Mouse (Mus musculus) thymus, postnatal 10 days (tissue): ENCODE results near the gene Tgm4.

Source experiments
- DNase-seq, 2 experiments: peaks; one replicate each; pipeline ENCODE4 v3.0.0; 2021; ENCODE audit warnings: low spot score in 2 of 2

The Tgm4 gene

DNA sequence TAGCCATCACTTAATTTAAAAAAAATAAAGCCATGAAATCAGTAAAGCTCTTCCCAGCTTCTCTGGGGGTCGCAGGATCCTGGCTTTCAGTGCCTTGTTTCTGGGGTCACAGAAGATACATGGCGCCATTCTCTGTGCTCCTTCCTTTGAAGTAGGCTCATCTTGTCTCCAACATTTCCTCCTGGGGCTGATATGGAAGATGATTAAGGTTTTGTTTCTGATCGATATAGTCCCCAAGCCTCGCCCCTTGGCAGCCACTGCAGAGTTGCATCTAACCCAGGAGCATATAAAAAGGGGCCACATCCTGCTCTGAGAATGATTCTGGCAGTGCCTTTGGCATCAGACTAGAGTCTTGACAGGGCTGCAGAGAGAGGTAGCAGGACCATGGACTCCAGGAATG lies at the start of gene Tgm4:
Gene Tgm4, plus strand, starts transcription at position 301 of the 400 bp plus-strand sequence.
- DNase-seq = no peak

- no peak for DNase-seq
These were observed 35.9 kb upstream of the Tgm4 start for GRCm38 (mm10) chr9:122998406-122999192.

DNA sequence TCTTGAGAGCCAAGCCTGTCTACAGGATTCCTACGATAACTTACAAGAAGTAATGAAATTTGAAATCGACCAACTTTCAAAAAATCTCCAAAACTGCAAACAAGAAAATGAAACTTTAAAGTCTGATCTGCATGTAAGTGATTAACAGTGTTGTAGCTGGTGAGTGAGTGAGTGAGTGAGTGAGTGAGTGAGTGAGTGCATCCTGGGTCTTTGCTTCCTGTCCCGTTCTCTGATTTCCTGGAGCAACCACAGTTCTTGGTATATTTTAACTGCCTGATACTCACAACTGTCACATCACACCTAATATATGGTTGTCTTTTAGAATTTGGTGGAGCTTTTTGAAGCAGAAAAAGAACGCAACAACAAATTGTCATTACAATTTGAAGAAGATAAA lies 35.3 kb upstream of the Tgm4 start:
- DNase-seq = no peak

DNA sequence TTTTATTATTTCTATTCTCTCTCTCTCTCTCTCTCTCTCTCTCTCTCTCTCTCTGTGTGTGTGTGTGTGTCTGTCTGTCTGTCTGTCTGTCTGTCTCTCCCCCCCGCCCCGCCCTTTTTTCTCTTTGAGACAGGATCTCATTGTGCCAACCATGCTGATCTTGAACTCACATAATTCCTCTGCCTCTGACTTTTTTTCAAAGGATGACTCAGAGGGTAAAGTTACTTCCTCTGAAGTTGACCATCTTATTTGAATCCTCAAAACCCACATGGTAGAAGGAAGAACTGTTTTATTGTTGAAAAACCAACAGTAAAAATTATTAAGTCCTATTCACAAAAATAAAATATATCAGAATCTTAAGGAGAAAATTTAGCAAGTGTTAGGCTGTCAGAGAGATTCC lies 29.8 kb upstream of the Tgm4 start:
- no peak for DNase-seq

DNA sequence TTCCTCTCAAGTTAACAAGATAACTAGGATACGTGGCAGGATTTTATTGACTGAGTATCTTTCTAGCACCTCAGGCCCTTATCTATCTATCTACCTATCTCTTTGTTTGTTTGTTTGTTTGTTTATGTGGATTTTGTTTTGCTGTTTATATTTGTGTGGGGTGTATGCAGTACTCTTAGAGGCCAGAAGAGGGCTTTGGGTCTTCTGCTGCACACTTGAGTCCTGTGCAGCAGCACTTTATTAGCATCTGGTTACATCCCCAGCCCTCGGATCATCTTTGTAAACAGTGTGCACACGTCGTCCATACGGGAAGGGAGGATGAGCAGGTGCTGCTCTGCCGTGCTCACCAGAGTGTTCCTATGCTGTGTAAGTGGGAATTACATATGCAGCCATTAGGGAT lies 28.5 kb upstream of the Tgm4 start:
- no peak for DNase-seq

DNA sequence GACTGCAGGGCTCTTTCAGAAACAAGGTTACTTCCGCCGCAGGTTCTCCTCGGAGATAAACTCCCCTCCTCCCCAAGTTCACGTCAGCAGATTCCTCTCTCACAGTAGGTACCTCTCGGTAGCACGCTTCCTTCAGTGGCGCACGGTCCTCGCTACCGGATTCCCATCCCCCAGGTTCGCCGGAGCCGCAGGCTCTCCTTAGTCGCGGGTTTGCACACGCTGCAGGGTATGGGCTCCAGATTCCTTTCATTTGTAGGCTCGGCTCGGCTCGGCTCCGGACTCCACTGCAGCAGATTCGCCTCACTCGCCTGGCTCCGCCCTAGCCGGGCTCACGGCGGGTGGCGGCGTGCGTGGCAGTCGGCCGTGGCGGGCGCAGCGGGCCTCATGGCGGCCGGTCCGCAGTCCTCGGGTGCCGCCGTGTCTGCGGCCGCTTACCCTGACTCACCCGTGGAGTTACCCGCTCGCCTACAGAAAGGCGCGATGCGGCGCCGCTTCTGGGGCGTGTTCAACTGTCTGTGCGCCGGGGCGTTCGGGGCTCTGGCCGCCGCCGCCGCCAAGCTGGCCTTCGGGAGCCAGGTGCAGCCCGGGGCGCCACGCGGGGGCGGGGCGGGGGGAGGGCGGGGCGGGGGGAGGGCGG lies 13.4 kb upstream of the Tgm4 start, which contains the start of gene Tmem42:
Gene Tmem42, plus strand, starts transcription at position 332 of the 637 bp plus-strand sequence.
- DNase-seq = peak; percentile 78

GRCm38 (mm10) chr9:123021636-123022379 lies 12.7 kb upstream of the Tgm4 start:
- peak in 1 of 2 experiments; percentile 6 for DNase-seq

DNA sequence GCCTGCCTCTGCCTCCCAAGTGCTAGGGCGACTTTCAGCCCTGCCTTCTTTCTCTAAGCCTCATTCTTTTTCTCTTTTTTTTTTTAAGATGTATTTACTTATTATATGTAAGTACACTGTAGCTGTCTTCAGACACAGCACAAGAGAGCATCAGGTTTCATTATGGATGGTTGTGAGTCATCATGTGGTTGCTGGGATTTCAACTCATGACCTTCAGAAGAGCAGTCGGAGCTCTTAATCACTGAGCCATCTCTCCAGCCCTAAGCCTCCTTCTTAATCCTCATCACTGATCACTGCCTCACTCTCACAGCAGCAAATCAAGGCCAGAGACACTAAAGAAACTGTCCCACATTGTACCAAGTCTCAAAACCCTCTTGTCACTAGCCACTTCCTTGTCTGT lies 10.3 kb upstream of the Tgm4 start:
- no peak for DNase-seq

DNA sequence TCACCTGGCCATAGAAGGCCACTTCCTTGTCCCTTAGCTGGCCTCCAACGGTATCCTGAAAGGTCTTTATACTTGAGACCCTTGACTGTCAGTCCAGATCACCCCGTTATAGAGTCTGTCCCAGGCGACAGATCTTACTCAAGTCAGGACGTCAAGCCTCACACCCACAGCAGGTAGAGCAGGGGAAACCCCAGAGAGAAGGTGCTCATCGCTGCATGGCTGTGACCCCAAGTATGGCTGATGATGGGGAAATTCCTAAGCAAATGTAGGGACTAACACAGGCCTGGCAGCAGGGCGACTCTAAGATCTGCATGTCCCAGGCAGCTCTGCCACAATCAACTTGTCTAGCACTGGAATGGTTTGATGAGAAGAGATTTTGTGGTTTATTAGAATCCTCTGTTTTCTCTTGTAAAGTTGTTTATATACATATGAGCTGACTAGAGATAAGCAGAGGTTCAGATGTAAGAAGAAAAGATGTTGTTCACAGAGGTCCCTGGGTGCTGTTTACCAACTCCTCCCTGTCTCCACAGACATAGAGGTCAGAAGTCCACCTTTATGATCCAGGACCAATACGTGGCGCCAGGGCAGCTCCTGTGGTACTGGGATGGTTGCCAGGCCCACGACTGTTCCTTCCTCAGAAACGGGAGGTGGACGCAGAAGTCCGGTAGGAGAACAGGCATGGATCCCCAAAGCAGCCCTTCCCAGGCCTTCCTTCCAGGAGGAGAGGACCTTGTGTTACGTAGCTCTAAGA lies 2.9 kb upstream of the Tgm4 start:
- no peak for DNase-seq

DNA sequence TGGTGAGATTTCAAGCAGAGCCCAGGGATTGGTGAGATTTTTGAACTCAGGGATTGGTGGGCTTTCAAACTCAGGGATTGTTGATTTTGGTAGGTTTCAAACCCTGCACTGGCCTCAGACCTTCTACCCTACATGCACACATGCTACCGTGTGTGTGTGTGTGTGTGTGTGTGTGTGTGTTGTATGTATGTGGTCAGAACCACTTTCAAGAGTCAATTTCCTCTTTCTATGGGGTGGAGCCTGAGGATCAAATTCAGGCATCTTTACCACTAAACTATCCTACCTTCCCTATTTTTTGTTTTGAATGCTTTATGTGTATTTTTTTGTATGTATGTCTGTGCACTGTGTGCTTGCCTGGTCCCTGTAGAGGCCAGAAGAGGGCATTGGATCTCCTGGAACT lies 13.1 kb downstream of the Tgm4 start:
- no peak for DNase-seq

GRCm38 (mm10) chr9:123058724-123059292 lies 24.3 kb downstream of the Tgm4 start:
- peak; percentile 24 to 26 for DNase-seq

DNA sequence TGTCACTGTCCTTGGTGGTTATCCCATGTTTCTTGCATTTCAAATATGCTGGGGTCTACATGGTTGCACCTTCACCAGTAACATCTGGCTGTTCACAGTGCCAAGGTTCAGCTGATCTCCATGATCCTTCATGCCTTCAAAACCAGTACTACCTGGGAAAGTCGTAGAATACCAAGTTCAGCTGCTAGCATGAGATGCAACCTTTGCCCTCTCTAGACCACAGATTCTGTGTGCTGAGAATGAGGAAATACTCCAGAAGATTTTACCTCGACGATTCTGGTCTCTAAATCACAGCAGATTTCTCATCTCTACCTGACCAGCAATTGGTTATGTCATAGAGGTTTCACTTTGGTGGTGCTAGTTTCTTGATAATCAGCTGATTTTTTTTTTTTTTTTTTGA lies 25.6 kb downstream of the Tgm4 start:
- DNase-seq = no peak

DNA sequence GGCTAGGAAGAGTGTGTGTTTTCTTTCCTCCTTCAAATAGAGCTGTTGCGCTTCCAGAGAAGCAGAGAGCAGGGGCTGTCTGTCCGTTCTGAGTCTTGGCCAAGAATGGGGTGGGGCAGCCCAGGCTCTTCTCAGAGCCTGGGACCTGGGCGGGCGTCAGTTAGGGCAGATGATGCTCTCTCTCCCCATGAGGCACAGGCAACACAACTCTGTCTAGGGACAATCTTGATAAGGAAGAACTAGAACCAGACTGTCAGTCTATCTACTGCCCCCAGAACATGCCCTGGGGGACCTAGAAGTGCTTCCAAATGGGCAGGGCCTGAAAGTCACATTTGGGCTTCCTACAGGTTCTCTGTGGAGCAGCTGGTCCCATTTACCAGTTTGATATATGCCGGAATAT lies 44.6 kb downstream of the Tgm4 start:
- DNase-seq = no peak

- no peak for DNase-seq
These were observed 45.8 kb downstream of the Tgm4 start for GRCm38 (mm10) chr9:123080355-123080754.

DNA sequence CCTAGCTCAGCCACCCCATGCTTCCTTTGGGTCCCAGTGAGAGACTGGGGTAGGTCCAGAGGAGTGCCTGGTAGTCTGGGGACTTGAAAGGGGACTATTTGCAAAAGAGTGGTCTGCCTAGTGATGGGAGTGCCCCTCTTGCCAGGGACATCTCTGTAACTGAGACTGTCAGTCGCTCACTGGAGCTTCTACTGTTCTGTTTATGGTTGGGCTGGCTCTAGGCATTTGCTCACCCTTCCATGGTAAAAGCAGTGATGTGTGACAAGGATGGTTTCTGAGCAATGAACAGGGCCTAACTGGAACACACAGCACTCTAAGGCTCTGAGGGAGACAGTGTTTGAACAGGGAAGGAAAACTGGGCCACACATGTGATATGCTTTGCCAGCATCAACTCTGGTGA lies 46.3 kb downstream of the Tgm4 start:
- DNase-seq = no peak

DNA sequence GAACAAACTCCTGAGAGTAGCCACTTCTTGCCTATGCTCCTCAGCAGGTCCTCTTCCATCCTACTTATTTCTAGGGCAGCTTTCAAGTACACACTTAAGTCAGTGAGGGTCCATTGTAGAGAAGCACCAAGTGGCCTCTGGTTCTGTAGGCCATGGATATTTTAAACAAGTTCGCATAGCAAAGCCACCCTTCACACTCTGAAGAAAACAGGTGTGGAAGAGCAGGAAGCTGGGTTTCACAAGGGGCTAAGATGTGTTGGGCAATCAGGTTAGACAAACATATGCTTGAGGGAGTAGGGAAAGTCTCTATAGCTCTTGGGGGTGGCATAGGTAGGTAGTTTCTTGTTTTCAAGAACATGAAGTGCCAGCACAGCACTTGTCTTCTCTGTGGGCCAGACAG lies 50.8 kb downstream of the Tgm4 start:
- no peak for DNase-seq

DNA sequence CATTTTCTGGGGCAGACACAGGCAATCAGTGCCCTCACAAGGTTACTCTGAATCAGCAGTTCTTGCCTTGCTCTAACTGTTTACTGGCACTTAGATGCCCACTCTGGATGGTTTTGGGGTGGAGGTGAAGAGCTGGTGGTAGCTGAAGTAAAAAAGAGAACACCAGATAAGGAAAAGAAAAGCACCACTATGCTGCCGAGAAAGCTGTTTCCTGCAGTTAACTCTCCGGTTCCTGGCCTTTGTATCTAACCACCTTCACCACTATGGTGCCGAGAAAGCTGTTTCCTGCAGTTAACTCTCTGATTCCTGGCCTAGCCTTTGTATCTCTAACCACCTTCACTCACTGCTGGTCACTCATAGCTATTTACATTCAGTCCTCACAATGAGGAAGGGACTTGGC lies 53.0 kb downstream of the Tgm4 start:
- DNase-seq = no peak

- no peak for DNase-seq
These were observed 56.3 kb downstream of the Tgm4 start for GRCm38 (mm10) chr9:123090844-123091243.

DNA sequence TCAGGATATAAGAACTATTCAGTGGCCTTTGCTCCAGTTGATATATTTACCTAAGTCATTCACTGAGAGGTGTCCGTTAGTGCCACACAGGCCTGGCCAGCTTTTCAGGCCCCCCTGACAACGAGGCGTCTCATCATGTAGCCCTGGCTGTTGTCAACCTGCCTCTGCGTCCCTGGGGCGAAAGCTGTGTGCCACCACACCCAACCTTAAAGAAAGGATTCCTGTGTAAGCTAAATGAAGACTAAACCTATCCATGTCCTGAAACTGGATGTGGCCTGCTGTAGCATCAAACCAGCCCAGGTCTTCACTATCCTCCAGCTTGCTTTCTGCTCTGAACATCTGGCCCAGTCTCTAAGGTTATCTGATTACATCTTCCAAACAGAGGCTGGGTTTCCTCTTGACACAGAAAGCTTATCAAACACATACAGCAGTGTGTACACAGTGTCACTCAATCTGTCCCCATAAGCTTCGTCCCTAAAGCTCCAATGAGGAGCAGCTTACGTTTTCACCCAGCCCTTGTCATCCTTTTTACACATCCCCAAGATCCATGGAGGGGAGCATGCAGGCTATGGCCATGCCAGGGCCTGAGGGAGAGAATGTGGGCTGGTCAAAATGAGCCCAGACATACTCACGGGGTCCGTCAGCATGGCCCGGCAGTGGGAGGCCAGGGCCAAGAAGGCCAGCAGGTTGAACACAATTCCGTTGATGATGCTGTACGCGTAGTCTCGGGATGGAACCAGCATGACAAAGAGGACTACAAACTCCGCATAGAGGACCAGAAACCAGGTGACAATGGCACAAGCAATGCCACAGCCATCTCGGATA lies 65.3 kb downstream of the Tgm4 start:
- no peak for DNase-seq

DNA sequence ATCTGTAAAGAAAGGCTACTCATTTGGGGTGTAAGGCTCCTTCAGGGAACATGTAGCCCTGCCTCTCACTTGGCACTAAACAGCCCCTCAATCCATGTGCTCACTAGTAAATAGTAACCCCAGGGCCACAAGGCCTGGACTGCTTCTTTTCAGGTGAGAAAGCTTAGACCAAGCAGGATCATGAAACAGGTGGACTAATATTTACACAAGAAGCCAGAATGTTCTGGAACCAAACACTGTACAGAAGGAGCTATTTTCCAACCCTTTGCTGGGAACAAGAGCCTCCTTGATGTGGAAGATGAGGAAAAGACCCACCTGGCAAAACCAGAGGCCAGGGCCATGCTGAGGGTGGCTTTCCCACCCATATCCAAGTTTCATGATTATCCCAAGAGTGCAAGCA lies 68.9 kb downstream of the Tgm4 start:
- DNase-seq = no peak

DNA sequence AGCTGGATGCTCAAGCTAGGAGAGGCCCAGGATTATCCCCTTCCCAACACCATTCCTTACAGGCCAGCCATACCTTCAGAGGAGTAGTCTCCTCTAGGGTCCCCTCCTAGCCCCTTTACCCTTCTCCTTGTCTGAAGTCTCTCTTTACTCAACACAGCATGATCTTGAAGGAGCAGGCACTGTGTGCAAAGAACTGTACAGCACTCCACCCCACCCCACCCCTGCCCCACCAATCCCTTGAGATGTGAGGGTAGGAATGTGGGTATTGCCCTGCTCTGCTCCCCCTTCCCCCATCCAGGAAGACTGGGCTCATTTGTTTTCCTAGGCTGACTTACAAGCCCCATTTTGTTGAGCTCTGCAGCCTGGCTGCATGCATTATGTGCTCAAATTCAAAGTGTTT lies 69.8 kb downstream of the Tgm4 start:
- no peak for DNase-seq
